Mouse (Mus musculus) spleen, adult 2 months (tissue): ENCODE data around the gene Gm37240.

Experiments used
- CTCF ChIP-seq: fragments of 200-500 bp; IDR thresholded peaks from 2 replicates; pipeline ENCODE4 v1.5.1; 2011; ENCODE audit warnings: mild to moderate bottlenecking, inconsistent platforms; ENCODE audit not compliant: insufficient read depth, insufficient read length, insufficient replicate concordance; ENCODE audit errors: extremely low read depth
- POLR2A ChIP-seq: fragments of 200-500 bp; IDR thresholded peaks from 2 replicates; pipeline ENCODE4 v1.6.1; 2011; ENCODE audit warnings: low read depth, low read length, inconsistent platforms

DNA sequence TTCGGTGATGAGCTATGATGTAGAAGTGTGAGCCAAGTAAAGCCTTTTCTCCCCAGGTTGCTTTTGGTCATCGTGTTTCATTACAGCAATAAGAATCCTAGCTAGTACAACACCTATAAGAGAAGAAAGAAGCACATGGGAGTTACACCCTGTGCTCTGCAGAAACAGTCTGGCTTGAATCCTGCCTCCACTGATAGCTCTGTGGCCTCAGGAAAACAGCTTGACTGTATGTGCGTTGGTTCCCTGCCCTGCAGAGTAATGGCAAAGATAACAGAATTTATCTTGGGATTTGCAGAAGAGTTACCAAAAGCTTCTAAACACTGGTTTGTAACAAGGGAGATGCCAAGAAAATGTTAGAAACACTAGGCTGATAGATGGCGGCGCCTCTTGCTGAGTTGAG lies 75.3 kb downstream of the Gm37240 start:
- TF ChIP-seq POLR2A = no peak
- TF ChIP-seq CTCF = no peak
